Mouse (Mus musculus): ENCODE results near the gene Rnf7. TPM values are rescaled to one million over a fixed set of nuclear protein-coding genes. Genes with fewer than 3 reads are reported as not detected.
"Not testable (repeated sequence)": the region's sequence is repeated elsewhere in the genome, so short reads cannot be mapped to it uniquely, and the experiment has no call there.

Rnf7 gene
- total RNA-seq, 1 experiment from 2014 or later: 56.7 TPM

- ATAC-seq (replicated peaks in 1 of 2; ENCODE audit: insufficient read depth in 1 of 2, low FRiP score in 2 of 2, low TSS enrichment in 1 of 2, low read depth in 1 of 2, poor library complexity in 2 of 2, severe bottlenecking in 2 of 2): peak in 1 of 2 experiments; percentile 25; a peak in 1 of 4 replicates
These were observed 5.2 kb upstream of the Rnf7 start for GRCm38 (mm10) chr9:96483648-96484047.

GRCm38 (mm10) chr9:96483028-96483427, 4.6 kb upstream of the Rnf7 start:
- no peak for ATAC-seq (replicated peaks in 1 of 2; ENCODE audit: insufficient read depth in 1 of 2, low FRiP score in 2 of 2, low TSS enrichment in 1 of 2, low read depth in 1 of 2, poor library complexity in 2 of 2, severe bottlenecking in 2 of 2)

- no peak for ATAC-seq (replicated peaks in 1 of 2; ENCODE audit: insufficient read depth in 1 of 2, low FRiP score in 2 of 2, low TSS enrichment in 1 of 2, low read depth in 1 of 2, poor library complexity in 2 of 2, severe bottlenecking in 2 of 2)
These were observed 6.1 kb downstream of the Rnf7 start for GRCm38 (mm10) chr9:96472356-96472755.

- not testable (repeated sequence) for ATAC-seq (replicated peaks in 1 of 2; ENCODE audit: insufficient read depth in 1 of 2, low FRiP score in 2 of 2, low TSS enrichment in 1 of 2, low read depth in 1 of 2, poor library complexity in 2 of 2, severe bottlenecking in 2 of 2)
These were observed 6.8 kb downstream of the Rnf7 start for GRCm38 (mm10) chr9:96471681-96472080.

GRCm38 (mm10) chr9:96470266-96470974, 8.1 kb downstream of the Rnf7 start:
- no peak for ATAC-seq (replicated peaks in 1 of 2; ENCODE audit: insufficient read depth in 1 of 2, low FRiP score in 2 of 2, low TSS enrichment in 1 of 2, low read depth in 1 of 2, poor library complexity in 2 of 2, severe bottlenecking in 2 of 2)

- ATAC-seq (replicated peaks in 1 of 2; ENCODE audit: insufficient read depth in 1 of 2, low FRiP score in 2 of 2, low TSS enrichment in 1 of 2, low read depth in 1 of 2, poor library complexity in 2 of 2, severe bottlenecking in 2 of 2): no peak
These were observed 8.8 kb downstream of the Rnf7 start for GRCm38 (mm10) chr9:96469556-96470265.

- ATAC-seq (replicated peaks in 1 of 2; ENCODE audit: insufficient read depth in 1 of 2, low FRiP score in 2 of 2, low TSS enrichment in 1 of 2, low read depth in 1 of 2, poor library complexity in 2 of 2, severe bottlenecking in 2 of 2): no peak
These were observed 14.8 kb downstream of the Rnf7 start for GRCm38 (mm10) chr9:96463708-96464107.

GRCm38 (mm10) chr9:96461607-96462006, 16.9 kb downstream of the Rnf7 start:
- ATAC-seq (replicated peaks in 1 of 2; ENCODE audit: insufficient read depth in 1 of 2, low FRiP score in 2 of 2, low TSS enrichment in 1 of 2, low read depth in 1 of 2, poor library complexity in 2 of 2, severe bottlenecking in 2 of 2): no peak

GRCm38 (mm10) chr9:96460117-96460865, 18.2 kb downstream of the Rnf7 start:
- ATAC-seq (replicated peaks in 1 of 2; ENCODE audit: insufficient read depth in 1 of 2, low FRiP score in 2 of 2, low TSS enrichment in 1 of 2, low read depth in 1 of 2, poor library complexity in 2 of 2, severe bottlenecking in 2 of 2): no peak

- no peak for ATAC-seq (replicated peaks in 1 of 2; ENCODE audit: insufficient read depth in 1 of 2, low FRiP score in 2 of 2, low TSS enrichment in 1 of 2, low read depth in 1 of 2, poor library complexity in 2 of 2, severe bottlenecking in 2 of 2)
These were observed 22.9 kb downstream of the Rnf7 start for GRCm38 (mm10) chr9:96455618-96456017.

GRCm38 (mm10) chr9:96452956-96453355, 25.5 kb downstream of the Rnf7 start:
- ATAC-seq (replicated peaks in 1 of 2; ENCODE audit: insufficient read depth in 1 of 2, low FRiP score in 2 of 2, low TSS enrichment in 1 of 2, low read depth in 1 of 2, poor library complexity in 2 of 2, severe bottlenecking in 2 of 2): no peak

- no peak for ATAC-seq (replicated peaks in 1 of 2; ENCODE audit: insufficient read depth in 1 of 2, low FRiP score in 2 of 2, low TSS enrichment in 1 of 2, low read depth in 1 of 2, poor library complexity in 2 of 2, severe bottlenecking in 2 of 2)
These were observed 27.4 kb downstream of the Rnf7 start for GRCm38 (mm10) chr9:96450900-96451720.

- no peak for ATAC-seq (replicated peaks in 1 of 2; ENCODE audit: insufficient read depth in 1 of 2, low FRiP score in 2 of 2, low TSS enrichment in 1 of 2, low read depth in 1 of 2, poor library complexity in 2 of 2, severe bottlenecking in 2 of 2)
These were observed 29.0 kb downstream of the Rnf7 start for GRCm38 (mm10) chr9:96449514-96449913.

- no peak for ATAC-seq (replicated peaks in 1 of 2; ENCODE audit: insufficient read depth in 1 of 2, low FRiP score in 2 of 2, low TSS enrichment in 1 of 2, low read depth in 1 of 2, poor library complexity in 2 of 2, severe bottlenecking in 2 of 2)
These were observed 33.1 kb downstream of the Rnf7 start for GRCm38 (mm10) chr9:96445351-96445750.

- no peak for ATAC-seq (replicated peaks in 1 of 2; ENCODE audit: insufficient read depth in 1 of 2, low FRiP score in 2 of 2, low TSS enrichment in 1 of 2, low read depth in 1 of 2, poor library complexity in 2 of 2, severe bottlenecking in 2 of 2)
These were observed 36.4 kb downstream of the Rnf7 start for GRCm38 (mm10) chr9:96442081-96442480.

- peak; percentile 12 to 17; a peak in 1 of 4 replicates for ATAC-seq (replicated peaks in 1 of 2; ENCODE audit: insufficient read depth in 1 of 2, low FRiP score in 2 of 2, low TSS enrichment in 1 of 2, low read depth in 1 of 2, poor library complexity in 2 of 2, severe bottlenecking in 2 of 2)
These were observed 40.1 kb downstream of the Rnf7 start for GRCm38 (mm10) chr9:96438334-96438871.

GRCm38 (mm10) chr9:96437805-96438333, 40.6 kb downstream of the Rnf7 start:
- peak; percentile 87 for ATAC-seq (replicated peaks in 1 of 2; ENCODE audit: insufficient read depth in 1 of 2, low FRiP score in 2 of 2, low TSS enrichment in 1 of 2, low read depth in 1 of 2, poor library complexity in 2 of 2, severe bottlenecking in 2 of 2)

All from hematopoietic stem cell, adult 5-6 weeks (primary cell).